Mouse (Mus musculus) midbrain, embryonic 16.5 days (tissue): ENCODE measurements around the gene Nfatc3. TPM values are rescaled to one million over a fixed set of nuclear protein-coding genes. Genes with fewer than 3 reads are reported as not detected.

Experiments used
- ATAC-seq: fragments of 200-750 bp; cut with Nextera tagmentation; 2 replicates; pipeline ENCODE4 v1.8.0; 2017; ENCODE audit warnings: moderate TSS enrichment
- H3K27ac ChIP-seq: fragments of 300-500 bp; sonication (generic); 2 replicates; pipeline ENCODE4 v1.5.1; 2014; ENCODE audit warnings: mild to moderate bottlenecking, low read length, mixed read lengths
- H3K27me3 ChIP-seq: fragments of 300-500 bp; sonication (generic); 2 replicates; pipeline ENCODE4 v1.6.1; 2014; ENCODE audit warnings: low read depth, low read length, mixed read lengths; ENCODE audit not compliant: control insufficient read depth, insufficient read depth
- H3K36me3 ChIP-seq: fragments of 300-500 bp; sonication (generic); 2 replicates; pipeline ENCODE4 v1.6.1; 2014; ENCODE audit warnings: mild to moderate bottlenecking, low read length, moderate library complexity, mixed read lengths; ENCODE audit not compliant: control insufficient read depth, insufficient read depth
- H3K4me1 ChIP-seq: fragments of 300-500 bp; sonication (generic); 2 replicates; pipeline ENCODE4 v1.6.1; 2014; ENCODE audit warnings: mild to moderate bottlenecking, low read length, mixed read lengths; ENCODE audit not compliant: control insufficient read depth, insufficient read depth
- H3K4me2 ChIP-seq: fragments of 300-500 bp; sonication (generic); 2 replicates; pipeline ENCODE4 v1.6.1; 2014; ENCODE audit warnings: mild to moderate bottlenecking, low read length, mixed read lengths
- H3K4me3 ChIP-seq: fragments of 300-500 bp; sonication (generic); 2 replicates; pipeline ENCODE4 v1.5.1; 2014; ENCODE audit warnings: low read depth, mild to moderate bottlenecking, low read length, moderate library complexity, mixed read lengths
- H3K9ac ChIP-seq: fragments of 300-500 bp; sonication (generic); 2 replicates; pipeline ENCODE4 v1.6.1; 2014; ENCODE audit warnings: low read depth, low read length, mixed read lengths
- H3K9me3 ChIP-seq: fragments of 300-500 bp; sonication (generic); replicated peaks from 2 replicates; pipeline ENCODE4 v1.6.1; 2014; ENCODE audit warnings: mild to moderate bottlenecking, low read length, mixed read lengths; ENCODE audit not compliant: control insufficient read depth, poor library complexity, severe bottlenecking
- WGBS: fragments of 180-500 bp; shearing (Covaris S2); extraction: QIAGEN DNeasy Blood & Tissue Kit; methylation state at CpG from one replicate; pipeline ENCODE4 v1.1.7; 2014; 5-methylcytosine and 5-hydroxymethylcytosine counted together
- polyA plus RNA-seq: library from polyadenylated mRNA; unstranded; fragments of >200 nt; fragmentation: Nextera tagmentation; extraction: Ambion mirVana; gene quantifications from 2 replicates; pipeline ENCODE4 v1.2.1, GENCODE M21; 2015

Gene Nfatc3
- polyA plus RNA-seq, 1 experiment from 2014 or later, result 2.1 TPM

DNA sequence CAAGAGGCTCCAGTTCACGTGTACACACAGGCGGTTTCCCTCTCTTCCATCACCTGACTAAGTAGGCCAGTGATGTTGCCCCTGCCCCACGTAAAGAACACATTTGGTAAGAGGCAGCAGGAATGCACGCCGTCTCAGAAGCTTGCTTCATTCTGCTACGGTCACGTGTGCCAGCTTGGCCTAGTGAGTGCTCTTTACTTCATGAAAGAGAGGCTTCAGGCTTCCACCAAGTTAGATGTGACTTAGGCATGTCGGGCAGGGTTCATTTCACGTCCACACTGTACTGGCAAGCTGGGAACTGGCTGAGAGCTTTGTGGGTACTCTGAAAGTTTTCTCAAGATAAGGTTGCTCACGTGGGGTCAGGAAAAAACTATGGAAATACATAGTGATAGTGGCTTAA lies 19.9 kb upstream of the Nfatc3 start:
- WGBS, result 89% methylated on average over 10 of the region's 10 CpGs

GRCm38 (mm10) chr8:106039605-106040004 lies 19.0 kb upstream of the Nfatc3 start:
- H3K27me3 ChIP-seq, result no peaks in the 10 kb centered on the region

More for the DNA sequence above, 19.9 kb upstream of the Nfatc3 start:
- H3K4me2 ChIP-seq, result no peak overlapping the region
- no peak overlapping the region for H3K4me3 ChIP-seq
- ATAC-seq, result no peak
- no peak overlapping the region for H3K27ac ChIP-seq
- no peak overlapping the region for H3K9ac ChIP-seq
- peaks cover 2% of the 10 kb centered on the region; the same call in 1 of the 2 replicates for H3K36me3 ChIP-seq
- no peaks in the 10 kb centered on the region for H3K4me1 ChIP-seq
- no peaks in the 10 kb centered on the region for H3K9me3 ChIP-seq
- H3K27me3 ChIP-seq, result no peaks in the 10 kb centered on the region

GRCm38 (mm10) chr8:106040218-106040617 lies 18.4 kb upstream of the Nfatc3 start:
- Histone ChIP-seq H3K9me3 (no peaks in the 10 kb centered on the region), H3K27ac (no peak overlapping the region), H3K4me3 (no peak overlapping the region), H3K4me2 (no peak overlapping the region), H3K36me3 (peaks cover 2% of the 10 kb centered on the region; the same call in 1 of the 2 replicates), H3K9ac (no peak overlapping the region), H3K27me3 (no peaks in the 10 kb centered on the region), H3K4me1 (no peaks in the 10 kb centered on the region)
- ATAC-seq, result no peak
- 87% methylated on average over 4 of the region's 4 CpGs for WGBS

More at GRCm38 (mm10) chr8:106039605-106040004, 19.0 kb upstream of the Nfatc3 start:
- no peak overlapping the region for H3K27ac ChIP-seq
- no peak for ATAC-seq
- no peak overlapping the region for H3K4me3 ChIP-seq
- peaks cover 2% of the 10 kb centered on the region; the same call in 1 of the 2 replicates for H3K36me3 ChIP-seq
- H3K9ac ChIP-seq, result no peak overlapping the region
- no peaks in the 10 kb centered on the region for H3K9me3 ChIP-seq
- WGBS, result 85% methylated on average over 4 of the region's 4 CpGs
- no peaks in the 10 kb centered on the region for H3K4me1 ChIP-seq
- no peak overlapping the region for H3K4me2 ChIP-seq

DNA sequence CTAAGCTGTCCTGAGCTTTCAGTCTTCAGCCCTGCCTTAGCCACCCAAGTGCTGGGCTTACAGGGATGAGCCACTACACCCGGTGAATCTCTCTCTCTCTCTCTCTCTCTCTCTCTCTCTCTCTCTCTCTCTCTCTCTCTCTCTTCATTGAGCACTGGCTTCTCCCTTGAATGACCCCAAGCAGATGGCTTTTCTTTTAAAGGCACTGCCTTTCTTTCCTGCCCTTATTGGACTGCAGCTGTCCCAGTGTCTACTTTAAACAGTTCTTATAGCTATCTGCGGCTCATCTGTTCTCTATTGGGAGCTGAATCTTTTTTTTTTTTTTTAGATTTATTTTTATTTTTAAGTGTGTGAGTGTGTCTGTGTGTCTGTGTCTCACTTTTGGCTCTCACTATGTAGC lies 15.6 kb upstream of the Nfatc3 start:
- Histone ChIP-seq H3K36me3 (peaks cover 2% of the 10 kb centered on the region; the same call in 1 of the 2 replicates), H3K27me3 (no peaks in the 10 kb centered on the region), H3K9me3 (no peaks in the 10 kb centered on the region), H3K9ac (no peak overlapping the region), H3K4me2 (no peak overlapping the region), H3K4me1 (no peaks in the 10 kb centered on the region), H3K4me3 (no peak overlapping the region), H3K27ac (no peak overlapping the region)
- WGBS, result 79% methylated on average over 2 of the region's 2 CpGs
- no peak for ATAC-seq

DNA sequence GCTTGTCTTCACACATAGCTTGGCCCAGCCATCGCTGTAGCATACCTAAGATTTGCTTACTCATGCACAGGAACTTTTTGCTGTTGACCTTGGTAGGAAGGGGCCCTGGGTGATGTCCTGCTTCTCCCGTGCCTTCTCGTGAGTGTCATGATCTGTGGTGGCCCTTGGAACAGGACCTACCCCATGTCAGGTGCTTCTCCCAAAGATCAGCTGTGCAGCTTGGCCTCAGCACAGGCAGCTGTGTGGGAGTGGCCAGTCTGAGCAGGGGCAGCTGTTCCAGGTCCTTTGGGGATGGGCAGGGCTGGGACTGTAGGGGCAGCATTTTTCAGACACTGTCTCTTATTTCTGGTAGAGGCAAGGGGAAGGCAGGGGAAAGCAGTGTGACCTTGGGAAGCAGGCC lies 14.5 kb upstream of the Nfatc3 start:
- Histone ChIP-seq H3K36me3 (peaks cover 2% of the 10 kb centered on the region; the same call in 1 of the 2 replicates), H3K9me3 (no peaks in the 10 kb centered on the region), H3K4me3 (no peak overlapping the region), H3K4me1 (no peaks in the 10 kb centered on the region), H3K4me2 (no peak overlapping the region), H3K9ac (no peak overlapping the region), H3K27me3 (no peaks in the 10 kb centered on the region), H3K27ac (no peak overlapping the region)
- no peak for ATAC-seq
- WGBS, result 90% methylated on average over 3 of the region's 3 CpGs

- ATAC-seq, result no peak
- Histone ChIP-seq H3K4me2 (no peak overlapping the region), H3K27ac (no peak overlapping the region), H3K9me3 (no peaks in the 10 kb centered on the region), H3K4me1 (no peaks in the 10 kb centered on the region), H3K4me3 (no peak overlapping the region), H3K9ac (no peak overlapping the region), H3K36me3 (peaks cover 6% of the 10 kb centered on the region), H3K27me3 (no peaks in the 10 kb centered on the region)
- 96% methylated on average over 11 of the region's 11 CpGs for WGBS
Measured at GRCm38 (mm10) chr8:106046872-106047559, 11.6 kb upstream of the Nfatc3 start.

- 83% methylated on average over 5 of the region's 5 CpGs for WGBS
- H3K4me2 ChIP-seq, result no peak overlapping the region
- no peak for ATAC-seq
- no peaks in the 10 kb centered on the region for H3K4me1 ChIP-seq
- no peak overlapping the region for H3K4me3 ChIP-seq
- no peaks in the 10 kb centered on the region for H3K9me3 ChIP-seq
- no peak overlapping the region for H3K27ac ChIP-seq
- H3K9ac ChIP-seq, result no peak overlapping the region
- no peaks in the 10 kb centered on the region for H3K27me3 ChIP-seq
- peaks cover 8% of the 10 kb centered on the region for H3K36me3 ChIP-seq
Measured at GRCm38 (mm10) chr8:106047854-106048630, 10.6 kb upstream of the Nfatc3 start.

- H3K9me3 ChIP-seq, result no peaks in the 10 kb centered on the region
- H3K4me2 ChIP-seq, result no peak overlapping the region
- no peaks in the 10 kb centered on the region for H3K27me3 ChIP-seq
- no peak for ATAC-seq
- H3K9ac ChIP-seq, result no peak overlapping the region
- H3K4me1 ChIP-seq, result no peaks in the 10 kb centered on the region
- peaks cover 16% of the 10 kb centered on the region for H3K36me3 ChIP-seq
- no peak overlapping the region for H3K27ac ChIP-seq
- H3K4me3 ChIP-seq, result no peak overlapping the region
- WGBS, result 86% methylated on average over 6 of the region's 6 CpGs
Measured at GRCm38 (mm10) chr8:106049840-106050239, 8.8 kb upstream of the Nfatc3 start.

DNA sequence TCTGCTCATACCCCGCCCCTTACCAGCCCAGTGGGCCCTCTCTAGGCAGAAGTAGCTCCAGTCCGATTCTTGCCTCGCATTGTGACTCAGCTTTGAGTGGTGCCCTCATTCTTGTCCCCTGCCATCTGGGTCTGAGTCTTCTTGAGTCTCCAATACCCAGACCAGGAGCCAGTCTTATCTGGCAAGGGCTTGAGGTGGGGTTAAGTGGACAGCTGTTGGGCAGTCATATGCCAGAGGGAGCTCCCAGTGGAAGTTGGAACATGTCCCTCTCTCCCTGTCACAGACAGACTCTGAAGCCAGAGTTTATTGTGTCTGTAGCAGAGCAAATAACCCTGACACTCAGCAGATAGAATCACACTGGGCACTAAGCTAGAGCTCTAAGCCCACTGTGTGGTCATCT lies 7.6 kb upstream of the Nfatc3 start:
- Histone ChIP-seq H3K4me2 (no peak overlapping the region), H3K27me3 (no peaks in the 10 kb centered on the region), H3K4me3 (no peak overlapping the region), H3K27ac (no peak overlapping the region), H3K4me1 (no peaks in the 10 kb centered on the region), H3K9ac (no peak overlapping the region), H3K9me3 (no peaks in the 10 kb centered on the region), H3K36me3 (peaks cover 16% of the 10 kb centered on the region)
- no peak for ATAC-seq
- WGBS, result 92% methylated on average over 3 of the region's 3 CpGs
